Mouse (Mus musculus) stomach, embryonic 14.5 days (tissue): ENCODE results near the gene Ppdpf. TPM values are rescaled to one million over a fixed set of nuclear protein-coding genes. Genes with fewer than 3 reads are reported as not detected.

Experiments
- ATAC-seq: fragments of 200-750 bp; cut with Nextera tagmentation; 2 replicates; pipeline ENCODE4 v1.8.0; 2017; ENCODE audit warnings: low read depth, moderate TSS enrichment; ENCODE audit not compliant: insufficient number of reproducible peaks, insufficient read depth, low FRiP score
- H3K27ac ChIP-seq: fragments of 300-500 bp; sonication (generic); 2 replicates; pipeline ENCODE4 v1.5.1; 2014; ENCODE audit warnings: mild to moderate bottlenecking, low read length, moderate library complexity, mixed read lengths
- H3K27me3 ChIP-seq: fragments of 300-500 bp; sonication (generic); 2 replicates; pipeline ENCODE4 v1.6.1; 2014; ENCODE audit warnings: low read length, control low read depth, mixed read lengths; ENCODE audit not compliant: control insufficient read depth, insufficient read depth
- H3K36me3 ChIP-seq: fragments of 300-500 bp; sonication (generic); 2 replicates; pipeline ENCODE4 v1.6.1; 2014; ENCODE audit warnings: mild to moderate bottlenecking, control low read depth, low read length, moderate library complexity, mixed read lengths; ENCODE audit not compliant: control insufficient read depth, insufficient read depth
- H3K4me1 ChIP-seq: fragments of 300-500 bp; sonication (generic); 2 replicates; pipeline ENCODE4 v1.6.1; 2014; ENCODE audit warnings: low read length, control low read depth, mixed read lengths; ENCODE audit not compliant: control insufficient read depth, insufficient read depth
- H3K4me2 ChIP-seq: fragments of 300-500 bp; sonication (generic); replicated peaks from 2 replicates; pipeline ENCODE4 v1.6.1; 2014; ENCODE audit warnings: low read depth, low read length, control low read depth
- H3K4me3 ChIP-seq: fragments of 300-500 bp; sonication (generic); 2 replicates; pipeline ENCODE4 v1.5.1; 2014; ENCODE audit warnings: low read depth, low read length, control low read depth
- H3K9ac ChIP-seq: fragments of 300-500 bp; sonication (generic); replicated peaks from 2 replicates; pipeline ENCODE4 v1.6.1; 2014; ENCODE audit warnings: low read depth, mild to moderate bottlenecking, control low read depth, low read length, moderate library complexity, mixed read lengths
- H3K9me3 ChIP-seq: fragments of 300-500 bp; sonication (generic); 2 replicates; pipeline ENCODE4 v1.6.1; 2016; ENCODE audit warnings: low read depth, low read length, control low read depth; ENCODE audit not compliant: control insufficient read depth
- WGBS: fragments of 180-500 bp; shearing (Covaris S2); extraction: QIAGEN DNeasy Blood & Tissue Kit; methylation state at CpG from one replicate; pipeline ENCODE4 v1.1.7; 2014; 5-methylcytosine and 5-hydroxymethylcytosine counted together
- polyA plus RNA-seq: library from polyadenylated mRNA; unstranded; fragments of >200 nt; fragmentation: Nextera tagmentation; extraction: Ambion mirVana; gene quantifications from 2 replicates; pipeline ENCODE4 v1.2.1, GENCODE M21; 2014

The Ppdpf gene
- polyA plus RNA-seq, 1 experiment from 2014 or later: 378 TPM

GRCm38 (mm10) chr2:181231171-181231570, 44.1 kb downstream of the Ppdpf start:
- no peak overlapping the region for H3K4me2 ChIP-seq
- no peak overlapping the region for H3K4me3 ChIP-seq
- no peaks in the 10 kb centered on the region for H3K9me3 ChIP-seq
- H3K4me1 ChIP-seq: no peaks in the 10 kb centered on the region
- H3K9ac ChIP-seq: no peak overlapping the region
- no peak overlapping the region for H3K27ac ChIP-seq
- no peaks in the 10 kb centered on the region; the same call in 1 of the 2 replicates for H3K36me3 ChIP-seq
- no peaks in the 10 kb centered on the region for H3K27me3 ChIP-seq
- 74% methylated on average over 20 of the region's 20 CpGs for WGBS
- no peak for ATAC-seq

GRCm38 (mm10) chr2:181233443-181233842, 46.4 kb downstream of the Ppdpf start:
- WGBS: 90% methylated on average over 15 of the region's 15 CpGs
- no peak overlapping the region for H3K4me3 ChIP-seq
- no peak for ATAC-seq
- no peaks in the 10 kb centered on the region for H3K27me3 ChIP-seq
- H3K9me3 ChIP-seq: no peaks in the 10 kb centered on the region
- H3K36me3 ChIP-seq: no peaks in the 10 kb centered on the region; the same call in 1 of the 2 replicates
- no peak overlapping the region for H3K4me2 ChIP-seq
- no peak overlapping the region for H3K27ac ChIP-seq
- H3K4me1 ChIP-seq: no peaks in the 10 kb centered on the region
- H3K9ac ChIP-seq: no peak overlapping the region

GRCm38 (mm10) chr2:181234680-181235079, 47.6 kb downstream of the Ppdpf start:
- H3K27me3 ChIP-seq: no peaks in the 10 kb centered on the region

GRCm38 (mm10) chr2:181235681-181236566, 48.9 kb downstream of the Ppdpf start:
- Histone ChIP-seq H3K4me1 (no peaks in the 10 kb centered on the region), H3K9me3 (no peaks in the 10 kb centered on the region), H3K36me3 (no peaks in the 10 kb centered on the region; the same call in 1 of the 2 replicates), H3K4me2 (no peak overlapping the region), H3K27ac (no peak overlapping the region), H3K9ac (no peak overlapping the region), H3K4me3 (no peak overlapping the region), H3K27me3 (no peaks in the 10 kb centered on the region)
- 80% methylated on average over 23 of the region's 23 CpGs for WGBS
- ATAC-seq: no peak

More at GRCm38 (mm10) chr2:181234680-181235079, 47.6 kb downstream of the Ppdpf start:
- Histone ChIP-seq H3K36me3 (no peaks in the 10 kb centered on the region; the same call in 1 of the 2 replicates), H3K4me2 (no peak overlapping the region), H3K4me1 (no peaks in the 10 kb centered on the region), H3K4me3 (no peak overlapping the region), H3K9me3 (no peaks in the 10 kb centered on the region), H3K9ac (no peak overlapping the region), H3K27ac (no peak overlapping the region)
- WGBS: 94% methylated on average over 11 of the region's 11 CpGs
- no peak for ATAC-seq

GRCm38 (mm10) chr2:181237251-181238014, 50.4 kb downstream of the Ppdpf start:
- H3K9ac ChIP-seq: no peak overlapping the region
- no peak overlapping the region for H3K4me2 ChIP-seq
- no peak overlapping the region for H3K27ac ChIP-seq
- H3K36me3 ChIP-seq: no peaks in the 10 kb centered on the region; the same call in 1 of the 2 replicates
- H3K4me3 ChIP-seq: no peak overlapping the region
- ATAC-seq: no peak
- H3K4me1 ChIP-seq: no peaks in the 10 kb centered on the region
- H3K27me3 ChIP-seq: no peaks in the 10 kb centered on the region
- 91% methylated on average over 17 of the region's 17 CpGs for WGBS
- H3K9me3 ChIP-seq: no peaks in the 10 kb centered on the region

GRCm38 (mm10) chr2:181238091-181238610, 51.1 kb downstream of the Ppdpf start:
- H3K4me3 ChIP-seq: no peak overlapping the region
- ATAC-seq: no peak
- no peaks in the 10 kb centered on the region for H3K9me3 ChIP-seq
- H3K36me3 ChIP-seq: no peaks in the 10 kb centered on the region; the same call in 1 of the 2 replicates
- no peaks in the 10 kb centered on the region for H3K27me3 ChIP-seq
- H3K4me2 ChIP-seq: no peak overlapping the region
- H3K27ac ChIP-seq: no peak overlapping the region
- no peak overlapping the region for H3K9ac ChIP-seq
- WGBS: 86% methylated on average over 10 of the region's 10 CpGs
- no peaks in the 10 kb centered on the region for H3K4me1 ChIP-seq

Other genes with a start within 250 kb of the Ppdpf start
- 66.2 and 72.2 TPM in 2 replicates for gene Nkain4, start 232.5 kb upstream of the Ppdpf start, polyA plus RNA-seq
- gene Arfgap1, start 220.0 kb upstream of the Ppdpf start, polyA plus RNA-seq: 90.4 and 95.0 TPM in 2 replicates
- 0.53 and 1.1 TPM in 2 replicates for gene Col20a1, start 200.7 kb upstream of the Ppdpf start, polyA plus RNA-seq
- gene Chrna4, start 143.7 kb upstream of the Ppdpf start, polyA plus RNA-seq: 1.5 and 2.2 TPM in 2 replicates
- gene Kcnq2, start 51.9 kb upstream of the Ppdpf start, polyA plus RNA-seq: 3.0 TPM in 2 replicates
- gene Eef1a2, start 30.2 kb upstream of the Ppdpf start, polyA plus RNA-seq: 0.23 and 0.28 TPM in 2 replicates
- gene Ptk6, start 15.5 kb downstream of the Ppdpf start, polyA plus RNA-seq: not detected in 2 replicates
- 0.15 TPM in 1 of 2 replicates, not detected in the other for gene Srms, start 25.9 kb downstream of the Ppdpf start, polyA plus RNA-seq
- gene Fndc11, start 32.8 kb downstream of the Ppdpf start, polyA plus RNA-seq: 0.29 and 0.36 TPM in 2 replicates
- gene Helz2, start 54.8 kb downstream of the Ppdpf start, polyA plus RNA-seq: 1.5 and 1.9 TPM in 2 replicates
- 14.6 and 15.4 TPM in 2 replicates for gene Gmeb2, start 100.8 kb downstream of the Ppdpf start, polyA plus RNA-seq
- gene Stmn3, start 127.3 kb downstream of the Ppdpf start, polyA plus RNA-seq: 51.9 and 54.8 TPM in 2 replicates
- gene Rtel1, start 132.5 kb downstream of the Ppdpf start, polyA plus RNA-seq: 48.3 and 57.3 TPM in 2 replicates
- 32.1 and 37.3 TPM in 2 replicates for gene Zgpat, start 177.7 kb downstream of the Ppdpf start, polyA plus RNA-seq
- 44.2 and 51.4 TPM in 2 replicates for gene Arfrp1, start 178.2 kb downstream of the Ppdpf start, polyA plus RNA-seq
- gene Lime1, start 192.8 kb downstream of the Ppdpf start, polyA plus RNA-seq: 18.3 and 20.8 TPM in 2 replicates